Comparison of ENCODE assay signal across 28 mouse cellular contexts in genomic region chr11:104055941-104056340, GRCm38 (mm10).
DNase-seq lines count a peak whose midpoint lies in the region; ATAC-seq and TF ChIP-seq lines count a peak whose summit lies in the region.
"Had no signal": no experiment of that assay in that cellular context is flagged by ENCODE, and none has a peak within 500 bp of the region (broad histone marks: within the 10 kb centered on the region; RNA-seq: fewer than 3 reads in every experiment).

No protein-coding gene starts in this region.

- no peak for TF ChIP-seq CTCF in CH12.LX (conservative IDR thresholded peaks at IDR 0.05 in 1 of 2, IDR thresholded peaks at IDR 0.05 in 1 of 2; ENCODE audit: low read depth in 2 of 2, low read length in 2 of 2)
- no peak for TF ChIP-seq CTCF in olfactory bulb, adult 2 months (IDR thresholded peaks at IDR 0.05; ENCODE audit: insufficient read depth, low read depth, low read length)

- TF ChIP-seq POLR2A in CH12.LX (IDR thresholded peaks at IDR 0.05; ENCODE audit: low read depth, low read length), result no peak
- no peak for TF ChIP-seq POLR2A in olfactory bulb, adult 2 months (IDR thresholded peaks at IDR 0.05; ENCODE audit: insufficient read depth, low read depth, low read length)

- intact Hi-C loops in left cerebral cortex, postnatal 10 days (cut with DNase I), result no loop called here

- in situ Hi-C loops in CH12.LX (cut with MboI; ENCODE audit: low pct_ligation_motif_present, low pct_unique_long_range_greater_than_20kb, low sequenced_read_pairs), result no loop called here

- H3K4me3 ChIP-seq in CH12.LX (replicated peaks in 1 of 3; ENCODE audit: low read depth in 2 of 3, low read length in 2 of 3, poor library complexity in 1 of 3), result no peak overlapping the region
- no peak overlapping the region for H3K4me3 ChIP-seq in olfactory bulb, adult 2 months (ENCODE audit: insufficient read depth, low read depth, low read length)
- H3K4me3 ChIP-seq in midbrain, embryonic 10.5 days, result no peak overlapping the region
- H3K4me3 ChIP-seq in neural tube, embryonic 15.5 days (replicated peaks), result no peak overlapping the region
- H3K4me3 ChIP-seq: embryonic facial prominence, embryonic 13.5 days; erythroblast, embryonic 14.5 days; forebrain, embryonic 12.5 days; intestine, embryonic 15.5 days; layer of hippocampus, adult 2 months; limb, embryonic 10.5 days; liver, embryonic 15.5 days; midbrain, embryonic 13.5 days had no signal

- H3K4me1 ChIP-seq in CH12.LX (ENCODE audit: control insufficient read depth in 1 of 2, insufficient read depth in 2 of 2), result peaks cover 2 to 19% of the 10 kb centered on the region in 2 experiments; a peak in 2 of 4 replicates
- H3K4me1 ChIP-seq in olfactory bulb, adult 2 months (ENCODE audit: control insufficient read depth, insufficient read depth, low read length), result peaks cover 24% of the 10 kb centered on the region
- H3K4me1 ChIP-seq in midbrain, embryonic 10.5 days, result no peaks in the 10 kb centered on the region
- H3K4me1 ChIP-seq in neural tube, embryonic 15.5 days, result no peaks in the 10 kb centered on the region
- H3K4me1 ChIP-seq: embryonic facial prominence, embryonic 13.5 days; forebrain, embryonic 12.5 days; intestine, embryonic 15.5 days; limb, embryonic 10.5 days; midbrain, embryonic 13.5 days had no signal

- no peak for ATAC-seq in neural tube, embryonic 15.5 days (ENCODE audit: low FRiP score)
- ATAC-seq: hindbrain, embryonic 16.5 days; intestine, embryonic 15.5 days; midbrain, embryonic 13.5 days had no signal

- H3K4me2 ChIP-seq in CH12.LX (ENCODE audit: insufficient read depth, low read depth, poor library complexity, severe bottlenecking), result no peak overlapping the region
- H3K4me2 ChIP-seq in neural tube, embryonic 15.5 days, result no peak overlapping the region
- H3K4me2 ChIP-seq: embryonic facial prominence, embryonic 13.5 days; forebrain, embryonic 12.5 days; heart, embryonic 11.5 days; intestine, embryonic 15.5 days; liver, embryonic 15.5 days; midbrain, embryonic 13.5 days had no signal

- H3K27ac ChIP-seq in CH12.LX (ENCODE audit: insufficient read depth, low read depth), result no peak overlapping the region
- 0 out of 2 replicates have a peak overlapping the region, but pooled peaks have one; percentile 7 for H3K27ac ChIP-seq in olfactory bulb, adult 2 months (ENCODE audit: insufficient read depth, low read depth, low read length)
- H3K27ac ChIP-seq in midbrain, embryonic 10.5 days (replicated peaks), result no peak overlapping the region
- H3K27ac ChIP-seq in neural tube, embryonic 15.5 days (replicated peaks), result no peak overlapping the region
- H3K27ac ChIP-seq: embryonic facial prominence, embryonic 13.5 days; forebrain, embryonic 12.5 days; intestine, embryonic 15.5 days; layer of hippocampus, adult 2 months; limb, embryonic 10.5 days; liver, embryonic 15.5 days; macrophage; midbrain, embryonic 13.5 days had no signal

- 36% methylated on average over 6 of the region's 6 CpGs for WGBS in olfactory bulb, adult 2 months
- 80% methylated on average over 6 of the region's 6 CpGs for WGBS in midbrain, embryonic 10.5 days
- 86% methylated on average over 6 of the region's 6 CpGs for WGBS in neural tube, embryonic 15.5 days

- no peak overlapping the region for H3K9ac ChIP-seq in CH12.LX (ENCODE audit: insufficient read depth, low read depth)
- no peak overlapping the region for H3K9ac ChIP-seq in neural tube, embryonic 15.5 days (replicated peaks)
- H3K9ac ChIP-seq: embryonic facial prominence, embryonic 13.5 days; forebrain, embryonic 12.5 days; intestine, embryonic 15.5 days; liver, embryonic 15.5 days; midbrain, embryonic 13.5 days had no signal

- dilution Hi-C loops in CH12.LX (cut with MboI; ENCODE audit: extremely low pct_ligation_motif_present, extremely low pct_unique_long_range_greater_than_20kb, low sequenced_read_pairs), result no loop called here

- no peaks in the 10 kb centered on the region for H3K79me2 ChIP-seq in CH12.LX (replicated peaks; ENCODE audit: control insufficient read depth, extremely low read depth, insufficient read depth, poor library complexity, severe bottlenecking)

- no peak for TF ChIP-seq RAD21 in CH12.LX (IDR thresholded peaks at IDR 0.05; ENCODE audit: low read depth, low read length)

- H3K27me3 ChIP-seq in CH12.LX (replicated peaks), result peaks cover 6% of the 10 kb centered on the region
- H3K27me3 ChIP-seq in midbrain, embryonic 10.5 days (ENCODE audit: low read depth, poor library complexity, severe bottlenecking), result no peaks in the 10 kb centered on the region
- H3K27me3 ChIP-seq in neural tube, embryonic 15.5 days (replicated peaks), result no peaks in the 10 kb centered on the region
- H3K27me3 ChIP-seq: embryonic facial prominence, embryonic 13.5 days; forebrain, embryonic 12.5 days; intestine, embryonic 15.5 days; liver, embryonic 15.5 days; midbrain, embryonic 13.5 days had no signal

- no peaks in the 10 kb centered on the region for H3K36me3 ChIP-seq in CH12.LX (replicated peaks in 1 of 2; ENCODE audit: control insufficient read depth in 1 of 2, insufficient read depth in 1 of 2, low read length in 1 of 2)
- H3K36me3 ChIP-seq in midbrain, embryonic 10.5 days, result no peaks in the 10 kb centered on the region
- H3K36me3 ChIP-seq in neural tube, embryonic 15.5 days, result no peaks in the 10 kb centered on the region
- H3K36me3 ChIP-seq: embryonic facial prominence, embryonic 13.5 days; forebrain, embryonic 12.5 days; intestine, embryonic 15.5 days; limb, embryonic 10.5 days; liver, embryonic 15.5 days; midbrain, embryonic 13.5 days had no signal

- no peak for TF ChIP-seq EP300 in CH12.LX (IDR thresholded peaks at IDR 0.05; ENCODE audit: low read length)

- peak; percentile 55 to 57 for DNase-seq in left cerebral cortex, adult 18-20 months (ENCODE audit: low spot score in 2 of 2)
- no peak for DNase-seq in left cerebral cortex, postnatal 10 days (ENCODE audit: extremely low spot score in 1 of 2, low spot score in 2 of 2)
- DNase-seq in CH12.LX (ENCODE audit: extremely low read depth), result no peak
- DNase-seq in frontal cortex, postnatal 36 days (ENCODE audit: low spot score in 2 of 2), result peak; percentile 29 to 42
- no peak for DNase-seq in midbrain, embryonic 10.5 days (ENCODE audit: low spot score)
- DNase-seq: adrenal gland, postnatal 10 days; cerebellum, adult 2 months; cerebellum, postnatal 36 days; embryo, embryonic 11 days; gastrocnemius, postnatal 14 days; heart, adult 11 months; kidney, postnatal 25 days; liver; retina, postnatal 1 day; thymus, postnatal 14 days had no signal

- H3K9me3 ChIP-seq in CH12.LX (replicated peaks; ENCODE audit: low read length), result no peaks in the 10 kb centered on the region
- no peaks in the 10 kb centered on the region for H3K9me3 ChIP-seq in midbrain, embryonic 10.5 days (replicated peaks)
- H3K9me3 ChIP-seq in neural tube, embryonic 15.5 days (replicated peaks), result no peaks in the 10 kb centered on the region
- H3K9me3 ChIP-seq: embryonic facial prominence, embryonic 13.5 days; forebrain, embryonic 12.5 days; intestine, embryonic 15.5 days; limb, embryonic 10.5 days; liver, embryonic 15.5 days; midbrain, embryonic 13.5 days had no signal

TF ChIP-seq in CH12.LX, 34 proteins besides CTCF, POLR2A, EP300 and RAD21:
- TF ChIP-seq MAFK (IDR thresholded peaks at IDR 0.05; ENCODE audit: insufficient replicate concordance, low read length) (no peak), BHLHE40 (IDR thresholded peaks at IDR 0.05; ENCODE audit: low read depth, low read length) (peak; percentile 43), ETS1 (conservative IDR thresholded peaks at IDR 0.05; ENCODE audit: low read depth, low read length) (0 out of 2 replicates have a peak, but pooled peaks have one; percentile 15), JUND (conservative IDR thresholded peaks at IDR 0.05; ENCODE audit: low read depth, low read length) (no peak), ZMIZ1 (IDR thresholded peaks at IDR 0.05; ENCODE audit: low read depth, low read length) (no peak), CHD2 (IDR thresholded peaks at IDR 0.05; ENCODE audit: low read length) (no peak), RCOR1 (conservative IDR thresholded peaks at IDR 0.05; ENCODE audit: low read depth, low read length) (no peak), TBP (conservative IDR thresholded peaks at IDR 0.05; ENCODE audit: low read depth, low read length) (no peak), POLR2AphosphoS2 (IDR thresholded peaks at IDR 0.05; ENCODE audit: low read depth, low read length) (no peak), NELFE (IDR thresholded peaks at IDR 0.05; ENCODE audit: low read depth, low read length) (no peak), USF1 (IDR thresholded peaks at IDR 0.05; ENCODE audit: low read depth, low read length) (no peak)

Comparison
In these comparisons a context has a peak if more than half of its experiments do, and no peak if none do; other contexts are left out.
1. DNase-seq: peak in left cerebral cortex, adult 18-20 months (2 of 2) and frontal cortex, postnatal 36 days (2 of 2); none in left cerebral cortex, postnatal 10 days (0 of 2), CH12.LX (single experiment) and midbrain, embryonic 10.5 days (single experiment).